Mouse (Mus musculus) intestine, embryonic 16.5 days (tissue): Measurements from ENCODE around the gene Prrc2b. TPM values are rescaled to one million over a fixed set of nuclear protein-coding genes. Genes with fewer than 3 reads are reported as not detected.
A peak's percentile ranks its signal among the peaks of the same experiment; 100 is the strongest.

Source experiments
- ATAC-seq: fragments of 200-750 bp; cut with Nextera tagmentation; 2 replicates; pipeline ENCODE4 v1.8.0; 2017; ENCODE audit warnings: moderate TSS enrichment, moderate library complexity
- H3K27ac ChIP-seq: fragments of 300-500 bp; sonication (generic); 2 replicates; pipeline ENCODE4 v1.5.1; 2014; ENCODE audit warnings: mild to moderate bottlenecking, low read length
- H3K27me3 ChIP-seq: fragments of 300-500 bp; sonication (generic); replicated peaks from 2 replicates; pipeline ENCODE4 v1.6.1; 2014; ENCODE audit warnings: low read length, control low read depth, mixed read lengths; ENCODE audit not compliant: control insufficient read depth, insufficient read depth
- H3K36me3 ChIP-seq: fragments of 300-500 bp; sonication (generic); 2 replicates; pipeline ENCODE4 v1.6.1; 2014; ENCODE audit warnings: low read length, control low read depth; ENCODE audit not compliant: control insufficient read depth, insufficient read depth
- H3K4me1 ChIP-seq: fragments of 300-500 bp; sonication (generic); 2 replicates; pipeline ENCODE4 v1.6.1; 2014; ENCODE audit warnings: low read length, control low read depth, mixed read lengths; ENCODE audit not compliant: control insufficient read depth, insufficient read depth
- H3K4me2 ChIP-seq: fragments of 300-500 bp; sonication (generic); 2 replicates; pipeline ENCODE4 v1.6.1; 2014; ENCODE audit warnings: low read depth, low read length, control low read depth
- H3K4me3 ChIP-seq: fragments of 300-500 bp; sonication (generic); 2 replicates; pipeline ENCODE4 v1.5.1; 2014; ENCODE audit warnings: mild to moderate bottlenecking, low read length
- H3K9ac ChIP-seq: fragments of 300-500 bp; sonication (generic); 2 replicates; pipeline ENCODE4 v1.6.1; 2014; ENCODE audit warnings: low read depth, low read length
- H3K9me3 ChIP-seq: fragments of 300-500 bp; sonication (generic); 2 replicates; pipeline ENCODE4 v1.6.1; 2016; ENCODE audit warnings: low read length, control low read depth; ENCODE audit not compliant: control insufficient read depth
- WGBS: fragments of 180-500 bp; shearing (Covaris S2); extraction: QIAGEN DNeasy Blood & Tissue Kit; methylation state at CpG from one replicate; pipeline ENCODE4 v1.1.7; 2014; 5-methylcytosine and 5-hydroxymethylcytosine counted together
- polyA plus RNA-seq: library from polyadenylated mRNA; unstranded; fragments of >200 nt; fragmentation: Nextera tagmentation; extraction: Ambion mirVana; gene quantifications from 2 replicates; pipeline ENCODE4 v1.2.1, GENCODE M21; 2015

The Prrc2b gene
- polyA plus RNA-seq, 1 experiment from 2014 or later, result 16.2 TPM

GRCm38 (mm10) chr2:32219501-32219900, 68.6 kb downstream of the Prrc2b start:
- Histone ChIP-seq H3K4me1 (no peaks in the 10 kb centered on the region), H3K27ac (no peak overlapping the region), H3K27me3 (no peaks in the 10 kb centered on the region), H3K9me3 (no peaks in the 10 kb centered on the region), H3K4me3 (no peak overlapping the region), H3K9ac (no peak overlapping the region), H3K4me2 (no peak overlapping the region), H3K36me3 (peaks cover 65% of the 10 kb centered on the region)
- WGBS, result 93% methylated on average over 14 of the region's 14 CpGs
- no peak for ATAC-seq

GRCm38 (mm10) chr2:32220021-32220420, 69.1 kb downstream of the Prrc2b start:
- Histone ChIP-seq H3K27ac (no peak overlapping the region), H3K9ac (no peak overlapping the region), H3K27me3 (no peaks in the 10 kb centered on the region), H3K4me3 (no peak overlapping the region), H3K36me3 (peaks cover 63% of the 10 kb centered on the region), H3K4me2 (no peak overlapping the region), H3K9me3 (no peaks in the 10 kb centered on the region), H3K4me1 (no peaks in the 10 kb centered on the region)
- no peak for ATAC-seq
- 92% methylated on average over 6 of the region's 6 CpGs for WGBS

GRCm38 (mm10) chr2:32220969-32221368, 70.1 kb downstream of the Prrc2b start:
- no peak for ATAC-seq
- Histone ChIP-seq H3K4me3 (no peak overlapping the region), H3K9me3 (no peaks in the 10 kb centered on the region), H3K27me3 (no peaks in the 10 kb centered on the region), H3K9ac (no peak overlapping the region), H3K4me2 (no peak overlapping the region), H3K27ac (no peak overlapping the region), H3K4me1 (no peaks in the 10 kb centered on the region), H3K36me3 (peaks cover 54% of the 10 kb centered on the region)
- 95% methylated on average over 10 of the region's 10 CpGs for WGBS

GRCm38 (mm10) chr2:32221577-32221976, 70.7 kb downstream of the Prrc2b start:
- no peak overlapping the region for H3K27ac ChIP-seq
- no peak overlapping the region for H3K4me3 ChIP-seq
- ATAC-seq, result no peak
- peaks cover 49% of the 10 kb centered on the region for H3K36me3 ChIP-seq
- no peaks in the 10 kb centered on the region for H3K9me3 ChIP-seq
- no peaks in the 10 kb centered on the region for H3K27me3 ChIP-seq
- WGBS, result 86% methylated on average over 7 of the region's 7 CpGs
- H3K9ac ChIP-seq, result no peak overlapping the region
- no peak overlapping the region for H3K4me2 ChIP-seq
- no peaks in the 10 kb centered on the region for H3K4me1 ChIP-seq

- Histone ChIP-seq H3K9me3 (no peaks in the 10 kb centered on the region), H3K27ac (no peak overlapping the region), H3K4me3 (no peak overlapping the region), H3K4me1 (no peaks in the 10 kb centered on the region), H3K36me3 (peaks cover 48% of the 10 kb centered on the region), H3K9ac (no peak overlapping the region), H3K4me2 (no peak overlapping the region), H3K27me3 (no peaks in the 10 kb centered on the region)
- WGBS, result 80% methylated on average over 10 of the region's 10 CpGs
- ATAC-seq, result no peak
These were observed 71.2 kb downstream of the Prrc2b start for GRCm38 (mm10) chr2:32222057-32222456.

GRCm38 (mm10) chr2:32235433-32235832, 84.6 kb downstream of the Prrc2b start:
- Histone ChIP-seq H3K27me3 (no peaks in the 10 kb centered on the region), H3K4me2 (peak overlapping the region; percentile 70), H3K36me3 (peaks cover 10% of the 10 kb centered on the region), H3K4me1 (peaks cover 16% of the 10 kb centered on the region), H3K9me3 (no peaks in the 10 kb centered on the region), H3K27ac (no peak overlapping the region), H3K4me3 (peak overlapping the region; percentile 61), H3K9ac (peak overlapping the region; percentile 82; the same call in 1 of the 2 replicates)
- WGBS, result 26% methylated on average over 7 of the region's 7 CpGs
- ATAC-seq, result no peak

- no peaks in the 10 kb centered on the region for H3K9me3 ChIP-seq
- peak within 1 kb of the TSS; percentile 86 for H3K27ac ChIP-seq
- peak; percentile 93 for ATAC-seq
- peaks cover 7% of the 10 kb centered on the region for H3K36me3 ChIP-seq
- peak within 1 kb of the TSS; percentile 61 for H3K4me3 ChIP-seq
- peaks cover 16% of the 10 kb centered on the region for H3K4me1 ChIP-seq
- H3K9ac ChIP-seq, result peak within 1 kb of the TSS; percentile 82
- H3K27me3 ChIP-seq, result no peaks in the 10 kb centered on the region
- H3K4me2 ChIP-seq, result peak within 1 kb of the TSS; percentile 86
- under 1% methylated on average over 54 of the region's 54 CpGs for WGBS
These were observed 85.2 kb downstream of the Prrc2b start, which contains the start of gene Pomt1 for GRCm38 (mm10) chr2:32235886-32236759. Pomt1 (plus strand) TSS chr2:32236590.

GRCm38 (mm10) chr2:32236760-32237487, 86.0 kb downstream of the Prrc2b start:
- peak; percentile 57 for ATAC-seq
- H3K4me2 ChIP-seq, result peak overlapping the region; percentile 86
- H3K4me3 ChIP-seq, result peak overlapping the region; percentile 61
- peaks cover 5% of the 10 kb centered on the region for H3K36me3 ChIP-seq
- H3K27me3 ChIP-seq, result no peaks in the 10 kb centered on the region
- no peaks in the 10 kb centered on the region for H3K9me3 ChIP-seq
- H3K4me1 ChIP-seq, result peaks cover 16% of the 10 kb centered on the region
- H3K9ac ChIP-seq, result peak overlapping the region; percentile 82
- WGBS, result 0% methylated on average over 20 of the region's 20 CpGs
- H3K27ac ChIP-seq, result peak overlapping the region; percentile 86

DNA sequence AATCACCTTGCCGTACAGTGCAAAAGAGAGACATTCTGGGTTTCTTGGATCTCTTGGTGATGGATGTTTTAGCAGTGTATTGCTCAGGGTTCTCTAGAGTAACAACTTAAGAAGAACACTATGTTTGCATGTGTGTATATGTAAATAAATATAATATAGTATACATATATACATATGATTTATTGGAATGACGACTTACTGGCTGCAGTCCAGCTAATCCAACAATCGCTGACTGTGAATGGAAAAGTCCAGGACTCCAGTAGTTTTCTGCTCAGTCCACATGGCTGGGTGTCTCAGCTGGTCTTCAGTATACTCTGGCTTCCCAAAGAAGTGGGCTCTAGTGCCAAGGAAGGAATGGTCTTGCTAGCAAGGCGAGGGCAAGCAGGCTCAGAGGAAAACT, 86.7 kb downstream of the Prrc2b start:
- ATAC-seq, result no peak
- peak overlapping the region; percentile 82 for H3K9ac ChIP-seq
- peaks cover 3% of the 10 kb centered on the region; the same call in 1 of the 2 replicates for H3K36me3 ChIP-seq
- H3K27me3 ChIP-seq, result no peaks in the 10 kb centered on the region
- peaks cover 16% of the 10 kb centered on the region for H3K4me1 ChIP-seq
- no peaks in the 10 kb centered on the region for H3K9me3 ChIP-seq
- 30% methylated on average over 4 of the region's 4 CpGs for WGBS
- H3K27ac ChIP-seq, result peak overlapping the region; percentile 86; the same call in 1 of the 2 replicates
- peak overlapping the region; percentile 61 for H3K4me3 ChIP-seq
- H3K4me2 ChIP-seq, result peak overlapping the region; percentile 86
